Mouse (Mus musculus): Measurements from ENCODE around the gene Ift122. TPM values are rescaled to one million over a fixed set of nuclear protein-coding genes. Genes with fewer than 3 reads are reported as not detected.
A peak's percentile ranks its signal among the peaks of the same experiment; 100 is the strongest.
"Not testable (repeated sequence)": the region's sequence is repeated elsewhere in the genome, so short reads cannot be mapped to it uniquely, and the experiment has no call there.

The Ift122 gene
- total RNA-seq (2021): 10 to 100 TPM; 31.6 to 35.1 TPM
- long read RNA-seq, experiment 1, full-length matches to known transcripts: 28 of 53 reads
- long read RNA-seq, experiment 1, partial matches to known transcripts: 17 of 53 reads
- long read RNA-seq, experiment 1, other reads (novel, unspliced or antisense): 8 of 53 reads
- long read RNA-seq, experiment 2, full-length matches to known transcripts: 31 of 64 reads
- long read RNA-seq, experiment 2, partial matches to known transcripts: 19 of 64 reads
- long read RNA-seq, experiment 2, other reads (novel, unspliced or antisense): 14 of 64 reads

- intact Hi-C loops (cut with DNase I): loop anchor here (5.0 kb wide), 1 partner anchor 139 kb away; no protein-coding TSS in a partner anchor
- DNase-seq (ENCODE audit: low spot score in 2 of 2): peak; percentile 98 to 99
Observed at GRCm38 (mm10) chr6:115853091-115853813, at the start of gene Ift122, which contains the start of gene Mbd4. Ift122 (plus strand) TSS chr6:115853470. Mbd4 (minus strand) TSS chr6:115853371.

- intact Hi-C loops (cut with DNase I): loop anchor here (5.0 kb wide), 2 partner anchors 76 to 201 kb away; partner anchors contain the start of gene Mkrn2
- peak; percentile 84 to 93 for DNase-seq (ENCODE audit: low spot score in 2 of 2)
Observed at GRCm38 (mm10) chr6:115803541-115804382, 49.5 kb upstream of the Ift122 start.

GRCm38 (mm10) chr6:115804432-115805192 is 48.7 kb upstream of the Ift122 start:
- intact Hi-C loops (cut with DNase I): loop anchor here (5.0 kb wide), 3 partner anchors 77 to 202 kb away; partner anchors contain the start of gene Mkrn2
- DNase-seq (ENCODE audit: low spot score in 2 of 2): no peak

- intact Hi-C loops (cut with DNase I): loop anchor here (5.0 kb wide), 1 partner anchor 185 kb away; no protein-coding TSS in a partner anchor
Observed at GRCm38 (mm10) chr6:115807464-115808195, 45.6 kb upstream of the Ift122 start.

GRCm38 (mm10) chr6:115808196-115808487 is 45.1 kb upstream of the Ift122 start:
- no peak for DNase-seq (ENCODE audit: low spot score in 2 of 2)
- intact Hi-C loops (cut with DNase I): loop anchor here (5.0 kb wide), 1 partner anchor 186 kb away; no protein-coding TSS in a partner anchor

More at GRCm38 (mm10) chr6:115807464-115808195, 45.6 kb upstream of the Ift122 start:
- no peak for DNase-seq (ENCODE audit: low spot score in 2 of 2)

- intact Hi-C loops (cut with DNase I): loop anchor here (5.0 kb wide), 1 partner anchor 186 kb away; no protein-coding TSS in a partner anchor
- DNase-seq (ENCODE audit: low spot score in 2 of 2): peak; percentile 88 to 91
Observed at GRCm38 (mm10) chr6:115808488-115809231, 44.6 kb upstream of the Ift122 start, which contains the start of gene Rpl32. Rpl32 (minus strand) TSS chr6:115808747.

GRCm38 (mm10) chr6:115811606-115812005 is 41.7 kb upstream of the Ift122 start:
- DNase-seq (ENCODE audit: low spot score in 2 of 2): no peak
- intact Hi-C loops (cut with DNase I): no loop called here

- peak; percentile 63 to 76 for DNase-seq (ENCODE audit: low spot score in 2 of 2)
- intact Hi-C loops (cut with DNase I): no loop called here
Observed at GRCm38 (mm10) chr6:115814104-115814503, 39.2 kb upstream of the Ift122 start.

- no peak for DNase-seq (ENCODE audit: low spot score in 2 of 2)
- intact Hi-C loops (cut with DNase I): no loop called here
Observed at GRCm38 (mm10) chr6:115815041-115815440, 38.2 kb upstream of the Ift122 start.

GRCm38 (mm10) chr6:115818129-115818528 is 35.1 kb upstream of the Ift122 start:
- DNase-seq (ENCODE audit: low spot score in 2 of 2): no peak
- intact Hi-C loops (cut with DNase I): no loop called here

GRCm38 (mm10) chr6:115821216-115821993 is 31.9 kb upstream of the Ift122 start:
- intact Hi-C loops (cut with DNase I): no loop called here
- DNase-seq (ENCODE audit: low spot score in 2 of 2): no peak

GRCm38 (mm10) chr6:115823850-115824464 is 29.3 kb upstream of the Ift122 start:
- peak in 1 of 2 experiments; percentile 29 for DNase-seq (ENCODE audit: low spot score in 2 of 2)
- intact Hi-C loops (cut with DNase I): not testable (repeated sequence)

- DNase-seq (ENCODE audit: low spot score in 2 of 2): no peak
- intact Hi-C loops (cut with DNase I): no loop called here
Observed at GRCm38 (mm10) chr6:115830779-115831601, 22.3 kb upstream of the Ift122 start.

GRCm38 (mm10) chr6:115832152-115832850 is 21.0 kb upstream of the Ift122 start:
- intact Hi-C loops (cut with DNase I): no loop called here

GRCm38 (mm10) chr6:115833861-115834260 is 19.4 kb upstream of the Ift122 start:
- intact Hi-C loops (cut with DNase I): no loop called here

More at GRCm38 (mm10) chr6:115832152-115832850, 21.0 kb upstream of the Ift122 start:
- DNase-seq (ENCODE audit: low spot score in 2 of 2): no peak

More at GRCm38 (mm10) chr6:115833861-115834260, 19.4 kb upstream of the Ift122 start:
- no peak for DNase-seq (ENCODE audit: low spot score in 2 of 2)

All from left cerebral cortex, postnatal 14 days (tissue).